Mouse (Mus musculus) spleen, adult 12 weeks (tissue): ENCODE data around the gene Eepd1.
A peak's percentile ranks its signal among the peaks of the same experiment; 100 is the strongest.
"Not testable (repeated sequence)": the region's sequence is repeated elsewhere in the genome, so short reads cannot be mapped to it uniquely, and the experiment has no call there.

ENCODE experiments used
- DNase-seq: peaks from one replicate; pipeline ENCODE4 v3.0.0; 2022; ENCODE audit warnings: low spot score

The Eepd1 gene

GRCm38 (mm10) chr9:25481344-25482095, at the start of gene Eepd1:
TSS of gene Eepd1 (plus strand) at chr9:25481547.
- DNase-seq = peak; percentile 89

- DNase-seq = no peak
Measured at GRCm38 (mm10) chr9:25438836-25439235, 42.5 kb upstream of the Eepd1 start.

- not testable (repeated sequence) for DNase-seq
Measured at GRCm38 (mm10) chr9:25440046-25440445, 41.3 kb upstream of the Eepd1 start.

GRCm38 (mm10) chr9:25442041-25442440, 39.3 kb upstream of the Eepd1 start:
- DNase-seq = no peak

- DNase-seq = no peak
Measured at GRCm38 (mm10) chr9:25443029-25443428, 38.3 kb upstream of the Eepd1 start.

GRCm38 (mm10) chr9:25443546-25443945, 37.8 kb upstream of the Eepd1 start:
- DNase-seq = no peak

GRCm38 (mm10) chr9:25450394-25450793, 31.0 kb upstream of the Eepd1 start:
- no peak for DNase-seq

- DNase-seq = no peak
Measured at GRCm38 (mm10) chr9:25455027-25455426, 26.3 kb upstream of the Eepd1 start.

GRCm38 (mm10) chr9:25460835-25461555, 20.4 kb upstream of the Eepd1 start:
- no peak for DNase-seq

GRCm38 (mm10) chr9:25464305-25464704, 17.0 kb upstream of the Eepd1 start:
- DNase-seq = no peak

GRCm38 (mm10) chr9:25479392-25480020, 1.8 kb upstream of the Eepd1 start:
- DNase-seq = no peak

- DNase-seq = no peak
Measured at GRCm38 (mm10) chr9:25480676-25481075, 671 bp upstream of the Eepd1 start.

- DNase-seq = no peak
Measured at GRCm38 (mm10) chr9:25482322-25482998, 1.1 kb downstream of the Eepd1 start.

- no peak for DNase-seq
Measured at GRCm38 (mm10) chr9:25482999-25483347, 1.6 kb downstream of the Eepd1 start.

- no peak for DNase-seq
Measured at GRCm38 (mm10) chr9:25483931-25484618, 2.7 kb downstream of the Eepd1 start.

- DNase-seq = no peak
Measured at GRCm38 (mm10) chr9:25484619-25484986, 3.3 kb downstream of the Eepd1 start.

GRCm38 (mm10) chr9:25485006-25485405, 3.7 kb downstream of the Eepd1 start:
- DNase-seq = no peak

- no peak for DNase-seq
Measured at GRCm38 (mm10) chr9:25485406-25485805, 4.1 kb downstream of the Eepd1 start.

- no peak for DNase-seq
Measured at GRCm38 (mm10) chr9:25486246-25486807, 5.0 kb downstream of the Eepd1 start.

- DNase-seq = no peak
Measured at GRCm38 (mm10) chr9:25487446-25488110, 6.2 kb downstream of the Eepd1 start.

GRCm38 (mm10) chr9:25488581-25488980, 7.2 kb downstream of the Eepd1 start:
- no peak for DNase-seq
